Mouse (Mus musculus) kidney, adult 2 months (tissue): Measurements from ENCODE around the gene Klhl28. TPM values are rescaled to one million over a fixed set of nuclear protein-coding genes. Genes with fewer than 3 reads are reported as not detected.

ENCODE experiments used
- DNase-seq: peaks from one replicate; pipeline ENCODE4 v3.0.0; 2021
- H3K27ac ChIP-seq: fragments of 200-500 bp; 2 replicates; pipeline ENCODE4 v1.5.1; 2012; ENCODE audit warnings: low read depth, low read length, control low read depth, inconsistent platforms; ENCODE audit not compliant: insufficient read depth
- H3K27me3 ChIP-seq: fragments of 200-500 bp; replicated peaks from 2 replicates; pipeline ENCODE4 v1.6.1; 2012; ENCODE audit warnings: mild to moderate bottlenecking, moderate library complexity, low read length, inconsistent platforms; ENCODE audit not compliant: control insufficient read depth, insufficient read depth
- H3K36me3 ChIP-seq: fragments of 200-500 bp; 2 replicates; pipeline ENCODE4 v1.6.1; 2012; ENCODE audit warnings: mild to moderate bottlenecking, moderate library complexity, low read length, inconsistent platforms; ENCODE audit not compliant: control insufficient read depth, insufficient read depth
- H3K4me1 ChIP-seq: fragments of 200-500 bp; 2 replicates; pipeline ENCODE4 v1.6.1; 2011; ENCODE audit warnings: low read length; ENCODE audit not compliant: control insufficient read depth, insufficient read depth
- H3K4me3 ChIP-seq: fragments of 200-500 bp; 2 replicates; pipeline ENCODE4 v1.5.1; 2011; ENCODE audit warnings: mild to moderate bottlenecking, low read depth, low read length, control low read depth; ENCODE audit not compliant: insufficient read depth
- CTCF ChIP-seq: fragments of 200-500 bp; conservative IDR thresholded peaks from 2 replicates; pipeline ENCODE4 v1.5.1; 2011; ENCODE audit warnings: low read depth, mild to moderate bottlenecking, control low read depth, low read length, moderate library complexity, mixed read lengths; ENCODE audit not compliant: insufficient read depth, insufficient read length
- POLR2A ChIP-seq: fragments of 200-500 bp; IDR thresholded peaks from one replicate; pipeline ENCODE4 v1.6.1; 2011; ENCODE audit warnings: low read depth, low read length, control low read depth
- WGBS: fragments of 180-500 bp; shearing (Covaris S2); methylation state at CpG from one replicate; pipeline ENCODE4 v1.1.7; 2018; 5-methylcytosine and 5-hydroxymethylcytosine counted together
- polyA plus RNA-seq: library from polyadenylated mRNA; depleted of rRNA; stranded (reverse); fragments of >200 nt; gene quantifications from 2 replicates; pipeline ENCODE4 v1.2.3, GENCODE M21; 2012; rRNA removed

The Klhl28 gene
- polyA plus RNA-seq = 1.4 and 2.2 TPM in 2 replicates

- H3K4me3 ChIP-seq = peak within 1 kb of the TSS; percentile 96
- under 1% methylated on average over 45 of the region's 45 CpGs for WGBS
- H3K4me1 ChIP-seq = no peaks in the 10 kb centered on the region; the same call in 1 of the 2 replicates
- DNase-seq = peak; percentile 100
- H3K36me3 ChIP-seq = no peaks in the 10 kb centered on the region
- TF ChIP-seq CTCF (no peak), POLR2A (peak; percentile 70)
- H3K27ac ChIP-seq = peak within 1 kb of the TSS; percentile 81
- H3K27me3 ChIP-seq = no peaks in the 10 kb centered on the region
Measured at GRCm38 (mm10) chr12:64965124-64966026, at the start of gene Klhl28, which contains the start of gene Togaram1. TSS of gene Klhl28 (minus strand) at chr12:64965534. TSS of gene Togaram1 (plus strand) at chr12:64965804.

- DNase-seq = no peak
- 90% methylated on average over 3 of the region's 3 CpGs for WGBS
- peaks cover 17% of the 10 kb centered on the region for H3K36me3 ChIP-seq
- no peak overlapping the region for H3K4me3 ChIP-seq
- no peaks in the 10 kb centered on the region for H3K27me3 ChIP-seq
- H3K27ac ChIP-seq = no peak overlapping the region
- no peak for TF ChIP-seq POLR2A
- TF ChIP-seq CTCF = no peak
- no peaks in the 10 kb centered on the region for H3K4me1 ChIP-seq
Measured at GRCm38 (mm10) chr12:65007725-65008124, 42.4 kb upstream of the Klhl28 start.

GRCm38 (mm10) chr12:64977518-64977917 lies 12.2 kb upstream of the Klhl28 start:
- Histone ChIP-seq H3K4me1 (peaks cover 3% of the 10 kb centered on the region; the same call in 1 of the 2 replicates), H3K27ac (no peak overlapping the region), H3K27me3 (no peaks in the 10 kb centered on the region), H3K4me3 (no peak overlapping the region), H3K36me3 (peaks cover 4% of the 10 kb centered on the region; the same call in 1 of the 2 replicates)
- DNase-seq = no peak
- WGBS = 78% methylated on average over 1 of the region's 1 CpGs
- no peak for TF ChIP-seq POLR2A
- TF ChIP-seq CTCF = no peak

GRCm38 (mm10) chr12:64976191-64976590 lies 10.9 kb upstream of the Klhl28 start:
- H3K27me3 ChIP-seq = no peaks in the 10 kb centered on the region
- 39% methylated on average over 1 of the region's 1 CpGs for WGBS
- no peak for TF ChIP-seq CTCF
- no peak for TF ChIP-seq POLR2A

GRCm38 (mm10) chr12:64975558-64975957 lies 10.2 kb upstream of the Klhl28 start:
- TF ChIP-seq CTCF (no peak), POLR2A (no peak)
- H3K36me3 ChIP-seq = peaks cover 2% of the 10 kb centered on the region; the same call in 1 of the 2 replicates
- H3K4me3 ChIP-seq = no peak overlapping the region
- no peaks in the 10 kb centered on the region for H3K27me3 ChIP-seq
- WGBS = 29% methylated on average over 6 of the region's 6 CpGs
- H3K27ac ChIP-seq = no peak overlapping the region
- DNase-seq = no peak
- H3K4me1 ChIP-seq = peaks cover 3% of the 10 kb centered on the region; the same call in 1 of the 2 replicates

More at GRCm38 (mm10) chr12:64976191-64976590, 10.9 kb upstream of the Klhl28 start:
- H3K27ac ChIP-seq = no peak overlapping the region
- peaks cover 3% of the 10 kb centered on the region; the same call in 1 of the 2 replicates for H3K4me1 ChIP-seq
- peaks cover 2% of the 10 kb centered on the region; the same call in 1 of the 2 replicates for H3K36me3 ChIP-seq
- no peak for DNase-seq
- no peak overlapping the region for H3K4me3 ChIP-seq

GRCm38 (mm10) chr12:64972063-64972462 lies 6.7 kb upstream of the Klhl28 start:
- peaks cover 2% of the 10 kb centered on the region; the same call in 1 of the 2 replicates for H3K36me3 ChIP-seq
- WGBS = 79% methylated on average over 6 of the region's 6 CpGs
- H3K4me3 ChIP-seq = no peak overlapping the region
- peaks cover 3% of the 10 kb centered on the region; the same call in 1 of the 2 replicates for H3K4me1 ChIP-seq
- H3K27ac ChIP-seq = no peak overlapping the region
- DNase-seq = no peak
- no peaks in the 10 kb centered on the region for H3K27me3 ChIP-seq
- TF ChIP-seq CTCF = no peak
- no peak for TF ChIP-seq POLR2A

GRCm38 (mm10) chr12:64971399-64971798 lies 6.1 kb upstream of the Klhl28 start:
- no peak overlapping the region for H3K4me3 ChIP-seq
- no peak for TF ChIP-seq CTCF
- no peak for TF ChIP-seq POLR2A
- H3K27ac ChIP-seq = no peak overlapping the region
- DNase-seq = no peak
- no peaks in the 10 kb centered on the region for H3K27me3 ChIP-seq
- peaks cover 2% of the 10 kb centered on the region; the same call in 1 of the 2 replicates for H3K36me3 ChIP-seq
- peaks cover 3% of the 10 kb centered on the region; the same call in 1 of the 2 replicates for H3K4me1 ChIP-seq
